In genomic region chr6:134048965-134049364, GRCm38 (mm10) we compare ENCODE assay signal across 14 mouse cellular contexts.
"Had no signal": no experiment of that assay in that cellular context is flagged by ENCODE, and none has a peak within 500 bp of the region (broad histone marks: within the 10 kb centered on the region; RNA-seq: fewer than 3 reads in every experiment).

No protein-coding gene starts in this region.

- H3K27me3 ChIP-seq: limb, embryonic 12.5 days; liver, embryonic 13.5 days; lung, embryonic 15.5 days; midbrain, embryonic 12.5 days had no signal

- H3K36me3 ChIP-seq: liver, embryonic 13.5 days; lung, embryonic 15.5 days had no signal

- H3K9me3 ChIP-seq: limb, embryonic 12.5 days; liver, embryonic 13.5 days; lung, embryonic 15.5 days; midbrain, embryonic 12.5 days had no signal

- H3K27ac ChIP-seq: limb, embryonic 12.5 days; liver, embryonic 13.5 days; lung, embryonic 15.5 days; midbrain, embryonic 12.5 days had no signal

- ATAC-seq: intestine, embryonic 16.5 days; liver, postnatal 0 days; midbrain, embryonic 16.5 days had no signal

- H3K4me3 ChIP-seq: limb, embryonic 12.5 days; liver, embryonic 13.5 days; lung, embryonic 15.5 days; midbrain, embryonic 12.5 days had no signal

- DNase-seq: kidney, adult 2 months; kidney, postnatal 25 days; liver; liver, embryonic 13.5 days; liver, postnatal 0 days; right cerebral cortex, adult 18-20 months; right cerebral cortex, postnatal 25 days; thymus, adult 18-20 months; thymus, postnatal 36 days had no signal
